In genomic region chr7:24974893-24975595, GRCm38 (mm10) we compare ENCODE assay signal across 10 mouse cellular contexts. TPM values are rescaled to one million over a fixed set of nuclear protein-coding genes. Genes with fewer than 3 reads are reported as not detected.
DNase-seq lines count a peak whose midpoint lies in the region; ATAC-seq and TF ChIP-seq lines count a peak whose summit lies in the region.
"Had no signal": no experiment of that assay in that cellular context is flagged by ENCODE, and none has a peak within 500 bp of the region (broad histone marks: within the 10 kb centered on the region; RNA-seq: fewer than 3 reads in every experiment).

No protein-coding gene starts in this region.

- TF ChIP-seq POLR2A in liver, adult 2 months (IDR thresholded peaks at IDR 0.05; ENCODE audit: extremely low read depth, insufficient read depth, low read length), result no peak

- no peak overlapping the region for H3K27ac ChIP-seq in heart, embryonic 12.5 days (ENCODE audit: poor library complexity, severe bottlenecking)
- no peak overlapping the region for H3K27ac ChIP-seq in liver, adult 2 months (replicated peaks; ENCODE audit: insufficient read depth, low read depth, low read length)
- H3K27ac ChIP-seq: limb, embryonic 12.5 days had no signal

- WGBS in heart, embryonic 12.5 days, result 26% methylated on average over 9 of the region's 9 CpGs
- 32% methylated on average over 9 of the region's 9 CpGs for WGBS in liver, adult 2 months

- H3K4me2 ChIP-seq in heart, embryonic 12.5 days, result no peak overlapping the region
- H3K4me2 ChIP-seq: limb, embryonic 12.5 days had no signal

- peaks cover 9% of the 10 kb centered on the region for H3K4me1 ChIP-seq in heart, embryonic 12.5 days (replicated peaks)
- peaks cover 4% of the 10 kb centered on the region; the same call in 1 of the 2 replicates for H3K4me1 ChIP-seq in liver, adult 2 months (ENCODE audit: control insufficient read depth, insufficient read depth, low read length)

- TF ChIP-seq CTCF in liver, adult 2 months (IDR thresholded peaks at IDR 0.05; ENCODE audit: low read depth, low read length), result peak; percentile 55

- no peaks in the 10 kb centered on the region for H3K9me3 ChIP-seq in heart, embryonic 12.5 days (replicated peaks)

- no peak overlapping the region for H3K9ac ChIP-seq in heart, embryonic 12.5 days
- H3K9ac ChIP-seq in liver, adult 2 months (ENCODE audit: low read depth, low read length), result no peak overlapping the region
- H3K9ac ChIP-seq: limb, embryonic 12.5 days had no signal

- DNase-seq in heart, adult 9 months (ENCODE audit: low spot score in 2 of 2), result peak; percentile 22 to 34
- peak; percentile 72 for DNase-seq in A20 (ENCODE audit: low read depth, low spot score)
- DNase-seq in R1 (ENCODE audit: low read depth, low spot score), result peak; percentile 72
- DNase-seq in embryo, embryonic 11 days, result peak; percentile 72
- peak; percentile 26 for DNase-seq in liver, adult 2 months (ENCODE audit: extremely low read depth, low read depth, low spot score)
- DNase-seq in retina, adult 2 months (ENCODE audit: low read depth, low spot score), result peak; percentile 43
- DNase-seq in frontal cortex, postnatal 14 days (ENCODE audit: low spot score in 2 of 2), result no peak

- no peak overlapping the region for H3K4me3 ChIP-seq in heart, embryonic 12.5 days
- no peak overlapping the region for H3K4me3 ChIP-seq in liver, adult 2 months (ENCODE audit: insufficient read depth, low read depth, low read length)
- H3K4me3 ChIP-seq: limb, embryonic 12.5 days had no signal

- peaks cover 4% of the 10 kb centered on the region; the same call in 1 of the 2 replicates for H3K36me3 ChIP-seq in heart, embryonic 12.5 days
- no peaks in the 10 kb centered on the region; the same call in 1 of the 2 replicates for H3K36me3 ChIP-seq in liver, adult 2 months (ENCODE audit: control insufficient read depth, insufficient read depth, low read length)
- H3K36me3 ChIP-seq: limb, embryonic 12.5 days had no signal

- H3K27me3 ChIP-seq in heart, embryonic 12.5 days (replicated peaks), result no peaks in the 10 kb centered on the region
- no peaks in the 10 kb centered on the region for H3K27me3 ChIP-seq in liver, adult 2 months (ENCODE audit: control insufficient read depth, insufficient read depth, low read length)

- no peak for ATAC-seq in heart, embryonic 12.5 days (ENCODE audit: insufficient number of reproducible peaks, low FRiP score)

- no peaks in the 10 kb centered on the region for H3K79me2 ChIP-seq in liver, adult 2 months (ENCODE audit: control insufficient read depth, insufficient read depth, low read length)

RNA-seq across cellular contexts. Expression of gene Rabac1, which starts 2.5 kb away (rescaled TPM):
- 153 and 170 TPM in 2 replicates for polyA plus RNA-seq in heart, embryonic 12.5 days (2016; fragmentation: Nextera tagmentation; extraction: Ambion mirVana)
- total RNA-seq in liver, adult 2 months (2014; rRNA removed), result 130 and 148 TPM in 2 replicates
- polyA plus RNA-seq in liver, adult 2 months (2012; rRNA removed), result 230 and 233 TPM in 2 replicates

RNA-seq across cellular contexts. Expression of gene Atp1a3, which starts 30.7 kb away (rescaled TPM):
- 2.9 and 3.8 TPM in 2 replicates for polyA plus RNA-seq in heart, embryonic 12.5 days (2016; fragmentation: Nextera tagmentation; extraction: Ambion mirVana)
- 0.28 and 0.40 TPM in 2 replicates for total RNA-seq in liver, adult 2 months (2014; rRNA removed)
- 0.06 and 0.37 TPM in 2 replicates for polyA plus RNA-seq in liver, adult 2 months (2012; rRNA removed)

RNA-seq across cellular contexts. Expression of gene Gm4881, which starts 30.8 kb away (rescaled TPM):
- not detected in 2 replicates for polyA plus RNA-seq in heart, embryonic 12.5 days (2016; fragmentation: Nextera tagmentation; extraction: Ambion mirVana)
- total RNA-seq in liver, adult 2 months (2014; rRNA removed), result not detected in 2 replicates
- not detected in 2 replicates for polyA plus RNA-seq in liver, adult 2 months (2012; rRNA removed)
- polyA plus RNA-seq: limb, embryonic 12.5 days; stomach, embryonic 16.5 days had no signal

Comparison
In these comparisons a context has a peak if more than half of its experiments do, and no peak if none do; other contexts are left out.
1. DNase-seq: peak in heart, adult 9 months (2 of 2), A20 (single experiment), R1 (single experiment), embryo, embryonic 11 days (single experiment), liver, adult 2 months (single experiment) and retina, adult 2 months (single experiment); none in frontal cortex, postnatal 14 days (0 of 2).